Mouse (Mus musculus) liver, adult 2 months (tissue): ENCODE data around the gene Ppbp.
"Not testable (repeated sequence)": the region's sequence is repeated elsewhere in the genome, so short reads cannot be mapped to it uniquely, and the experiment has no call there.

ENCODE experiments used
- CTCF ChIP-seq: fragments of 200-500 bp; IDR thresholded peaks from 2 replicates; pipeline ENCODE4 v1.5.1; 2011; ENCODE audit warnings: low read depth, low read length, control low read depth
- POLR2A ChIP-seq: fragments of 200-500 bp; IDR thresholded peaks from 2 replicates; pipeline ENCODE4 v1.6.1; 2011; ENCODE audit warnings: low read length, control low read depth; ENCODE audit not compliant: insufficient read depth; ENCODE audit errors: extremely low read depth

DNA sequence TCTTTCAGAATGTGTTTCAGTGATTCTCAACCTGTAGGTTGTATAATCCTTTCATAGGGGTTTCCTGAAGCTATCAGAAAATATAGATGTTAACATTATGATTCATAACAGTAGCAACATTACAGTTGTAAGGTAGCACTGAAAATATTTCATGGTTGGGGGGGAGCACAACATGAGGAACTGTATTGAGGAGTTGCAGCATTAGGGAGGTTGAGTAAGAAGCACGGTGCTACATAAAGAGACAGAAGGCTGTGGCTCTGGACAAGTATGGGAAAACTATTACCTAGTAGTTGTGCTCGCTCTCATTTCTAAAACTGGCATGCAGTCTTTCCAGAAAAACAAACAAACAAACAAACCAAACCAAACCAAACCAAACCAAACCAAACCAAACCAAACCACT, 27.1 kb downstream of the Ppbp start:
- TF ChIP-seq CTCF, POLR2A: not testable (repeated sequence)
